Mouse (Mus musculus) intestine, embryonic 15.5 days (tissue): Measurements from ENCODE around the gene Ffar4. TPM values are rescaled to one million over a fixed set of nuclear protein-coding genes. Genes with fewer than 3 reads are reported as not detected.

Source experiments
- ATAC-seq: fragments of 200-750 bp; cut with Nextera tagmentation; 2 replicates; pipeline ENCODE4 v1.8.0; 2017; ENCODE audit warnings: moderate TSS enrichment, moderate library complexity
- H3K27ac ChIP-seq: fragments of 300-500 bp; sonication (generic); 2 replicates; pipeline ENCODE4 v1.5.1; 2015; ENCODE audit warnings: mild to moderate bottlenecking, inconsistent platforms
- H3K27me3 ChIP-seq: fragments of 300-500 bp; sonication (generic); replicated peaks from 2 replicates; pipeline ENCODE4 v1.6.1; 2015; ENCODE audit warnings: inconsistent platforms
- H3K36me3 ChIP-seq: fragments of 300-500 bp; sonication (generic); 2 replicates; pipeline ENCODE4 v1.6.1; 2015; ENCODE audit warnings: inconsistent platforms
- H3K4me1 ChIP-seq: fragments of 300-500 bp; sonication (generic); replicated peaks from 2 replicates; pipeline ENCODE4 v1.6.1; 2015; ENCODE audit warnings: inconsistent platforms
- H3K4me2 ChIP-seq: fragments of 300-500 bp; sonication (generic); replicated peaks from 2 replicates; pipeline ENCODE4 v1.6.1; 2015; ENCODE audit warnings: mild to moderate bottlenecking, inconsistent platforms
- H3K4me3 ChIP-seq: fragments of 300-500 bp; sonication (generic); replicated peaks from 2 replicates; pipeline ENCODE4 v1.5.1; 2015; ENCODE audit warnings: inconsistent platforms
- H3K9ac ChIP-seq: fragments of 300-500 bp; sonication (generic); 2 replicates; pipeline ENCODE4 v1.6.1; 2015; ENCODE audit warnings: inconsistent platforms
- H3K9me3 ChIP-seq: fragments of 300-500 bp; sonication (generic); 2 replicates; pipeline ENCODE4 v1.6.1; 2016; ENCODE audit warnings: inconsistent platforms
- WGBS: fragments of 180-500 bp; shearing (Covaris S2); methylation state at CpG from one replicate; pipeline ENCODE4 v1.1.7; 2015; 5-methylcytosine and 5-hydroxymethylcytosine counted together
- polyA plus RNA-seq: library from polyadenylated mRNA; unstranded; fragments of >200 nt; fragmentation: Nextera tagmentation; extraction: Ambion mirVana; gene quantifications from 2 replicates; pipeline ENCODE4 v1.2.1, GENCODE M21; 2015

Gene Ffar4
- polyA plus RNA-seq, 1 experiment from 2014 or later: 9.0 TPM

GRCm38 (mm10) chr19:38111056-38111455 lies 14.2 kb downstream of the Ffar4 start:
- Histone ChIP-seq H3K4me2 (no peak overlapping the region), H3K4me1 (0 out of 2 replicates have a peak, but pooled peaks cover 4% of the 10 kb centered on the region), H3K4me3 (no peak overlapping the region), H3K27ac (no peak overlapping the region), H3K27me3 (no peaks in the 10 kb centered on the region), H3K9me3 (no peaks in the 10 kb centered on the region), H3K9ac (no peak overlapping the region), H3K36me3 (no peaks in the 10 kb centered on the region)
- WGBS: 84% methylated on average over 8 of the region's 8 CpGs
- no peak for ATAC-seq

- H3K9ac ChIP-seq: no peak overlapping the region
- H3K27ac ChIP-seq: no peak overlapping the region
- no peaks in the 10 kb centered on the region for H3K36me3 ChIP-seq
- H3K4me2 ChIP-seq: no peak overlapping the region
- H3K27me3 ChIP-seq: no peaks in the 10 kb centered on the region
- H3K4me3 ChIP-seq: no peak overlapping the region
- WGBS: 37% methylated on average over 4 of the region's 4 CpGs
- 0 out of 2 replicates have a peak, but pooled peaks cover 4% of the 10 kb centered on the region for H3K4me1 ChIP-seq
- peak; percentile 72 for ATAC-seq
- no peaks in the 10 kb centered on the region for H3K9me3 ChIP-seq
Observed at GRCm38 (mm10) chr19:38112575-38112974, 15.7 kb downstream of the Ffar4 start.

GRCm38 (mm10) chr19:38114834-38115491 lies 18.1 kb downstream of the Ffar4 start:
- ATAC-seq: no peak
- Histone ChIP-seq H3K36me3 (no peaks in the 10 kb centered on the region), H3K4me3 (no peak overlapping the region), H3K27ac (no peak overlapping the region), H3K27me3 (no peaks in the 10 kb centered on the region), H3K9me3 (no peaks in the 10 kb centered on the region), H3K4me1 (0 out of 2 replicates have a peak, but pooled peaks cover 4% of the 10 kb centered on the region), H3K9ac (no peak overlapping the region), H3K4me2 (no peak overlapping the region)
- 87% methylated on average over 7 of the region's 7 CpGs for WGBS

GRCm38 (mm10) chr19:38120123-38120760 lies 23.4 kb downstream of the Ffar4 start:
- Histone ChIP-seq H3K9ac (no peak overlapping the region), H3K9me3 (no peaks in the 10 kb centered on the region), H3K4me3 (no peak overlapping the region), H3K27me3 (peaks cover 13% of the 10 kb centered on the region; the same call in 1 of the 2 replicates), H3K36me3 (no peaks in the 10 kb centered on the region), H3K27ac (no peak overlapping the region), H3K4me1 (peaks cover 4% of the 10 kb centered on the region), H3K4me2 (no peak overlapping the region)
- 77% methylated on average over 5 of the region's 5 CpGs for WGBS
- ATAC-seq: no peak

GRCm38 (mm10) chr19:38123921-38124320 lies 27.1 kb downstream of the Ffar4 start:
- H3K9ac ChIP-seq: peak overlapping the region; percentile 38
- H3K27me3 ChIP-seq: peaks cover 13% of the 10 kb centered on the region; the same call in 1 of the 2 replicates
- ATAC-seq: peak; percentile 35; the same call in 1 of the 2 replicates
- 24% methylated on average over 9 of the region's 9 CpGs for WGBS
- H3K4me1 ChIP-seq: peaks cover 4% of the 10 kb centered on the region
- peak overlapping the region; percentile 93 for H3K4me2 ChIP-seq
- no peaks in the 10 kb centered on the region for H3K36me3 ChIP-seq
- no peak overlapping the region for H3K27ac ChIP-seq
- no peaks in the 10 kb centered on the region for H3K9me3 ChIP-seq
- peak overlapping the region; percentile 55 for H3K4me3 ChIP-seq

GRCm38 (mm10) chr19:38124401-38125218 lies 27.7 kb downstream of the Ffar4 start:
- Histone ChIP-seq H3K4me1 (peaks cover 4% of the 10 kb centered on the region), H3K4me3 (peak overlapping the region; percentile 55), H3K36me3 (no peaks in the 10 kb centered on the region), H3K9ac (peak overlapping the region; percentile 38), H3K27ac (no peak overlapping the region; the same call in 1 of the 2 replicates), H3K4me2 (peak overlapping the region; percentile 93), H3K27me3 (peaks cover 13% of the 10 kb centered on the region; the same call in 1 of the 2 replicates), H3K9me3 (no peaks in the 10 kb centered on the region)
- WGBS: under 1% methylated on average over 65 of the region's 77 CpGs
- ATAC-seq: peak; percentile 87

- Histone ChIP-seq H3K4me3 (peak within 1 kb of the TSS; percentile 55), H3K27ac (no peak within 1 kb of the TSS; the same call in 1 of the 2 replicates), H3K9me3 (no peaks in the 10 kb centered on the region), H3K27me3 (peaks cover 13% of the 10 kb centered on the region; the same call in 1 of the 2 replicates), H3K4me2 (peak within 1 kb of the TSS; percentile 93), H3K9ac (peak within 1 kb of the TSS; percentile 38), H3K36me3 (no peaks in the 10 kb centered on the region), H3K4me1 (peaks cover 4% of the 10 kb centered on the region)
- no peak for ATAC-seq
- 49% methylated on average over 6 of the region's 6 CpGs for WGBS
Observed at GRCm38 (mm10) chr19:38125219-38125610, 28.3 kb downstream of the Ffar4 start, which contains the start of gene Rbp4. TSS of gene Rbp4 (minus strand) at chr19:38125281.

GRCm38 (mm10) chr19:38126656-38127055 lies 29.8 kb downstream of the Ffar4 start:
- ATAC-seq: no peak
- H3K9ac ChIP-seq: no peak overlapping the region
- H3K4me3 ChIP-seq: no peak overlapping the region
- no peaks in the 10 kb centered on the region for H3K9me3 ChIP-seq
- peaks cover 13% of the 10 kb centered on the region; the same call in 1 of the 2 replicates for H3K27me3 ChIP-seq
- no peak overlapping the region for H3K27ac ChIP-seq
- peaks cover 4% of the 10 kb centered on the region for H3K4me1 ChIP-seq
- no peak overlapping the region for H3K4me2 ChIP-seq
- 72% methylated on average over 8 of the region's 8 CpGs for WGBS
- no peaks in the 10 kb centered on the region for H3K36me3 ChIP-seq

- no peaks in the 10 kb centered on the region for H3K4me1 ChIP-seq
- no peak within 1 kb of the TSS for H3K4me3 ChIP-seq
- no peaks in the 10 kb centered on the region for H3K27me3 ChIP-seq
- H3K27ac ChIP-seq: no peak within 1 kb of the TSS
- no peaks in the 10 kb centered on the region for H3K9me3 ChIP-seq
- no peaks in the 10 kb centered on the region for H3K36me3 ChIP-seq
- WGBS: 75% methylated on average over 6 of the region's 6 CpGs
- no peak within 1 kb of the TSS for H3K4me2 ChIP-seq
- no peak within 1 kb of the TSS for H3K9ac ChIP-seq
- ATAC-seq: no peak
Observed at GRCm38 (mm10) chr19:38132481-38132880, 35.6 kb downstream of the Ffar4 start, which contains the start of gene Pde6c. TSS of gene Pde6c (plus strand) at chr19:38132781.

GRCm38 (mm10) chr19:38133986-38134385 lies 37.1 kb downstream of the Ffar4 start:
- H3K4me1 ChIP-seq: no peaks in the 10 kb centered on the region
- no peaks in the 10 kb centered on the region for H3K9me3 ChIP-seq
- no peak overlapping the region; the same call in 1 of the 2 replicates for H3K4me2 ChIP-seq
- no peak overlapping the region for H3K4me3 ChIP-seq
- WGBS: 27% methylated on average over 11 of the region's 11 CpGs
- H3K36me3 ChIP-seq: no peaks in the 10 kb centered on the region
- ATAC-seq: peak; percentile 86
- H3K27me3 ChIP-seq: no peaks in the 10 kb centered on the region
- no peak overlapping the region for H3K9ac ChIP-seq
- H3K27ac ChIP-seq: no peak overlapping the region

- Histone ChIP-seq H3K27ac (no peak overlapping the region), H3K4me2 (no peak overlapping the region), H3K4me1 (no peaks in the 10 kb centered on the region), H3K27me3 (no peaks in the 10 kb centered on the region), H3K36me3 (no peaks in the 10 kb centered on the region), H3K9me3 (no peaks in the 10 kb centered on the region), H3K9ac (no peak overlapping the region), H3K4me3 (no peak overlapping the region)
- no peak for ATAC-seq
- 70% methylated on average over 6 of the region's 6 CpGs for WGBS
Observed at GRCm38 (mm10) chr19:38134806-38135205, 37.9 kb downstream of the Ffar4 start.
